Comparison of ENCODE assay signal across 15 mouse cellular contexts in the genomic region with DNA sequence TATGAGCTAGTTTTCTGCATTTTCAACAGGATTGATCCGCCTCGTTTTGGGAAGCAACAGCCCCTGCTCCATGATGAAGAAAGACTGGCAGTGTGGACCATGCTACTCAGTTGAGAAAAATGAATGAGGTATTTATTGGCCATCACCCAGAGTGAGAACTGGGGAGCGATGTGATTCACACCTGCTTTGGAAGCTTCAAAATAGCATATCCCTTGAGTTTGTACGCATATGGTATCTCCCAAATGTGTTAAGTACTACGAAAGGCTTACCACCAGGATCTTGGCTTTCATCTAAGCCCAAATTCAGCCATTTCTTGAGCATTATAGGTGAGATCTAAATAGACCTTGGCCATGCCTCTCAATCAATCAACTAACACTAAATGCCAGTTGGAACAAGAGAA.
"Had no signal": no experiment of that assay in that cellular context is flagged by ENCODE, and none has a peak within 500 bp of the region (broad histone marks: within the 10 kb centered on the region; RNA-seq: fewer than 3 reads in every experiment).

No protein-coding gene starts in this region.

- H3K9me3 ChIP-seq: megakaryocyte, embryonic 14.5 days; midbrain, embryonic 12.5 days had no signal

- ATAC-seq: intestine, postnatal 0 days had no signal

- H3K4me3 ChIP-seq: megakaryocyte, embryonic 14.5 days; midbrain, embryonic 12.5 days had no signal

- H3K27me3 ChIP-seq: megakaryocyte, embryonic 14.5 days; midbrain, embryonic 12.5 days had no signal

- H3K4me2 ChIP-seq: liver, embryonic 11.5 days; lung, embryonic 14.5 days; midbrain, embryonic 12.5 days had no signal

- H3K4me1 ChIP-seq: megakaryocyte, embryonic 14.5 days had no signal

- H3K27ac ChIP-seq: kidney, postnatal 0 days; macrophage; midbrain, embryonic 12.5 days had no signal

- H3K9ac ChIP-seq: lung, embryonic 14.5 days; midbrain, embryonic 12.5 days had no signal

- H3K36me3 ChIP-seq: midbrain, embryonic 12.5 days had no signal

- DNase-seq: kidney, adult 9 months; kidney, postnatal 36 days; layer of hippocampus, adult 9-11 months; layer of hippocampus, postnatal 36 days; left cerebral cortex, postnatal 4 days; lung, embryonic 14.5 days; lung, postnatal 10 days; right cerebral cortex, postnatal 14 days; thymus, postnatal 36 days had no signal
